Mouse (Mus musculus) MEL (cell line): Measurements from ENCODE around the gene Fxyd7.

ENCODE experiments used
- CTCF ChIP-seq, 3 experiments: IDR thresholded peaks in 2 of 3; conservative IDR thresholded peaks in 1 of 3; 2 replicates each; pipeline ENCODE4 v1.5.1; 2011 to 2012; ENCODE audit warnings: low read length in 3 of 3, low read depth in 2 of 3, mild to moderate bottlenecking in 2 of 3, improper control_type of control experiment in 1 of 3, inconsistent platforms in 1 of 3, mixed read lengths in 1 of 3, moderate library complexity in 1 of 3; ENCODE audit not compliant: control insufficient read depth in 1 of 3, insufficient read depth in 1 of 3, poor library complexity in 1 of 3, severe bottlenecking in 1 of 3
- EP300 ChIP-seq, 2 experiments: IDR thresholded peaks; 2 replicates each; pipeline ENCODE4 v1.6.1; 2011; ENCODE audit warnings: improper control_type of control experiment in 2 of 2, low read length in 2 of 2, low read depth in 1 of 2, mild to moderate bottlenecking in 1 of 2
- HCFC1 ChIP-seq: IDR thresholded peaks from 2 replicates; pipeline ENCODE4 v1.6.1; 2012; ENCODE audit warnings: low read depth, mild to moderate bottlenecking, inconsistent platforms, low read length, improper control_type of control experiment, moderate library complexity
- MYB ChIP-seq: IDR thresholded peaks from 2 replicates; pipeline ENCODE4 v1.6.1; 2011; ENCODE audit warnings: mild to moderate bottlenecking, low read depth, low read length, improper control_type of control experiment
- MYC ChIP-seq: IDR thresholded peaks from 2 replicates; pipeline ENCODE4 v1.6.1; 2011; ENCODE audit warnings: low read depth, mild to moderate bottlenecking, low read length, improper control_type of control experiment, moderate library complexity
- NELFE ChIP-seq: IDR thresholded peaks from 2 replicates; pipeline ENCODE4 v1.6.1; 2011; ENCODE audit warnings: low read depth, low read length, improper control_type of control experiment
- POLR2AphosphoS5 ChIP-seq: IDR thresholded peaks from 2 replicates; pipeline ENCODE4 v1.6.1; 2012; ENCODE audit warnings: low read depth, borderline replicate concordance, mild to moderate bottlenecking, inconsistent platforms, low read length, moderate library complexity, mixed read lengths
- RCOR1 ChIP-seq: IDR thresholded peaks from 2 replicates; pipeline ENCODE4 v1.6.1; 2012; ENCODE audit warnings: low read depth, mild to moderate bottlenecking, inconsistent platforms, low read length, improper control_type of control experiment
- TAL1 ChIP-seq: IDR thresholded peaks from 2 replicates; pipeline ENCODE4 v1.6.1; 2012; ENCODE audit warnings: mild to moderate bottlenecking, inconsistent platforms, low read length, moderate library complexity, mixed read lengths
- ZC3H11A ChIP-seq: IDR thresholded peaks from 2 replicates; pipeline ENCODE4 v1.6.1; 2012; ENCODE audit warnings: low read depth, mild to moderate bottlenecking, inconsistent platforms, low read length, improper control_type of control experiment

GRCm38 (mm10) chr7:31050487-31050886 lies 780 bp downstream of the Fxyd7 start:
- no peak for TF ChIP-seq HCFC1
- no peak for TF ChIP-seq TAL1
- TF ChIP-seq EP300 (IDR thresholded peaks at IDR 0.05; ENCODE audit: low read depth in 1 of 2, low read length in 2 of 2): no peak
- TF ChIP-seq CTCF (IDR thresholded peaks at IDR 0.05 in 2 of 3, conservative IDR thresholded peaks at IDR 0.05 in 1 of 3; ENCODE audit: control insufficient read depth in 1 of 3, insufficient read depth in 1 of 3, low read depth in 2 of 3, low read length in 3 of 3, poor library complexity in 1 of 3, severe bottlenecking in 1 of 3): no peak
- no peak for TF ChIP-seq ZC3H11A
- TF ChIP-seq POLR2AphosphoS5: no peak
- no peak for TF ChIP-seq RCOR1
- no peak for TF ChIP-seq MYB
- TF ChIP-seq NELFE: no peak
- no peak for TF ChIP-seq MYC
